Mouse (Mus musculus) hindbrain, embryonic 13.5 days (tissue): ENCODE data around the gene Ccdc62. TPM values are rescaled to one million over a fixed set of nuclear protein-coding genes. Genes with fewer than 3 reads are reported as not detected.

Source experiments
- ATAC-seq: fragments of 200-750 bp; cut with Nextera tagmentation; 2 replicates; pipeline ENCODE4 v1.8.0; 2017; ENCODE audit warnings: moderate TSS enrichment; ENCODE audit not compliant: low FRiP score
- H3K27ac ChIP-seq: fragments of 300-500 bp; sonication (generic); 2 replicates; pipeline ENCODE4 v1.5.1; 2015; ENCODE audit warnings: inconsistent platforms, mild to moderate bottlenecking, moderate library complexity
- H3K27me3 ChIP-seq: fragments of 300-500 bp; sonication (generic); 2 replicates; pipeline ENCODE4 v1.6.1; 2015; ENCODE audit warnings: mild to moderate bottlenecking, inconsistent platforms
- H3K36me3 ChIP-seq: fragments of 300-500 bp; sonication (generic); 2 replicates; pipeline ENCODE4 v1.6.1; 2015; ENCODE audit warnings: mild to moderate bottlenecking, inconsistent platforms
- H3K4me1 ChIP-seq: fragments of 300-500 bp; sonication (generic); replicated peaks from 2 replicates; pipeline ENCODE4 v1.6.1; 2015; ENCODE audit warnings: inconsistent platforms
- H3K4me2 ChIP-seq: fragments of 300-500 bp; sonication (generic); 2 replicates; pipeline ENCODE4 v1.6.1; 2015; ENCODE audit warnings: inconsistent platforms, mild to moderate bottlenecking, moderate library complexity
- H3K4me3 ChIP-seq: fragments of 300-500 bp; sonication (generic); 2 replicates; pipeline ENCODE4 v1.5.1; 2015; ENCODE audit warnings: mild to moderate bottlenecking, inconsistent platforms
- H3K9ac ChIP-seq: fragments of 300-500 bp; sonication (generic); 2 replicates; pipeline ENCODE4 v1.6.1; 2015; ENCODE audit warnings: mild to moderate bottlenecking, inconsistent platforms
- H3K9me3 ChIP-seq: fragments of 300-500 bp; sonication (generic); 2 replicates; pipeline ENCODE4 v1.6.1; 2016; ENCODE audit warnings: inconsistent platforms
- WGBS: fragments of 180-500 bp; shearing (Covaris S2); methylation state at CpG from one replicate; pipeline ENCODE4 v1.1.7; 2015; 5-methylcytosine and 5-hydroxymethylcytosine counted together
- polyA plus RNA-seq: library from polyadenylated mRNA; unstranded; fragments of >200 nt; fragmentation: Nextera tagmentation; extraction: Ambion mirVana; gene quantifications from 2 replicates; pipeline ENCODE4 v1.2.1, GENCODE M21; 2015

Ccdc62 gene
- polyA plus RNA-seq, 1 experiment from 2014 or later, result 6.2 TPM

GRCm38 (mm10) chr5:123986925-123987324, 56.4 kb downstream of the Ccdc62 start:
- H3K4me2 ChIP-seq, result no peak overlapping the region
- H3K27me3 ChIP-seq, result peaks cover 79% of the 10 kb centered on the region
- H3K9me3 ChIP-seq, result no peaks in the 10 kb centered on the region
- H3K4me1 ChIP-seq, result peaks cover 42% of the 10 kb centered on the region
- no peak overlapping the region for H3K4me3 ChIP-seq
- 94% methylated on average over 2 of the region's 2 CpGs for WGBS
- no peak overlapping the region for H3K9ac ChIP-seq
- no peak for ATAC-seq
- no peak overlapping the region for H3K27ac ChIP-seq
- H3K36me3 ChIP-seq, result no peaks in the 10 kb centered on the region

- Histone ChIP-seq H3K27ac (no peak overlapping the region), H3K4me1 (peaks cover 47% of the 10 kb centered on the region), H3K27me3 (peaks cover 85% of the 10 kb centered on the region), H3K4me3 (no peak overlapping the region), H3K4me2 (no peak overlapping the region), H3K9me3 (no peaks in the 10 kb centered on the region), H3K9ac (no peak overlapping the region), H3K36me3 (no peaks in the 10 kb centered on the region)
- 77% methylated on average over 4 of the region's 4 CpGs for WGBS
- no peak for ATAC-seq
These were observed 57.0 kb downstream of the Ccdc62 start for GRCm38 (mm10) chr5:123987511-123987910.

- WGBS, result 33% methylated on average over 20 of the region's 20 CpGs
- ATAC-seq, result no peak
- Histone ChIP-seq H3K36me3 (no peaks in the 10 kb centered on the region), H3K9me3 (no peaks in the 10 kb centered on the region), H3K27me3 (peaks cover 72% of the 10 kb centered on the region), H3K4me2 (no peak overlapping the region), H3K27ac (0 out of 2 replicates have a peak overlapping the region, but pooled peaks have one; percentile 35), H3K4me1 (peaks cover 54% of the 10 kb centered on the region), H3K9ac (peak overlapping the region; percentile 36), H3K4me3 (no peak overlapping the region)
These were observed 59.7 kb downstream of the Ccdc62 start for GRCm38 (mm10) chr5:123989941-123990885.

- Histone ChIP-seq H3K9me3 (no peaks in the 10 kb centered on the region), H3K4me2 (no peak overlapping the region), H3K27ac (no peak overlapping the region), H3K4me3 (no peak overlapping the region), H3K9ac (peak overlapping the region; percentile 30), H3K36me3 (no peaks in the 10 kb centered on the region), H3K27me3 (peaks cover 67% of the 10 kb centered on the region), H3K4me1 (peaks cover 54% of the 10 kb centered on the region)
- 83% methylated on average over 6 of the region's 6 CpGs for WGBS
- no peak for ATAC-seq
These were observed 60.8 kb downstream of the Ccdc62 start for GRCm38 (mm10) chr5:123991321-123991720.

DNA sequence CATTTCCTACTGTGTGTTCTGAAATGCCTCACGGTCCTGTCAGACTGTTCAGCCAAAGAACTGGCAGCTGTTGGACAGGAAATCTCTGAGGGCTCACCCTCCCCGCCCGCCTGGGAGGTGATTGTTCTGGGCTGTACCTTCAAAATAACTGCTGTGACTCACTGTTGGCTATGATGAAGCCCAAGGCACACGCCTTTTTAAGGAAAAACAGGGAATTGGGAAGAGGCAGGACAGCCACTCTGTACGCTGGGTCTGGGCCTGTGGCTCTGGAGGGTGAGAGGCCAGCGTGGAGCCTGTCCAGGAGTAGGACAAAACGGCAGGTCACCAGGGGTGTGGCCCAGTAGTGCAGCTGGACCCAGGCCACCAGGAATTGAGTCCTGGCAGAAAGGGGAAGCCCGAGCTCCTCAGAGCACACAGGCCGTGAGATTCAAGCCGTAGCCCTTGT, 61.7 kb downstream of the Ccdc62 start:
- 82% methylated on average over 10 of the region's 10 CpGs for WGBS

GRCm38 (mm10) chr5:123992794-123993193, 62.3 kb downstream of the Ccdc62 start:
- Histone ChIP-seq H3K27me3 (peaks cover 52% of the 10 kb centered on the region), H3K4me3 (no peak overlapping the region), H3K9me3 (no peaks in the 10 kb centered on the region), H3K27ac (peak overlapping the region; percentile 73; the same call in 1 of the 2 replicates), H3K36me3 (no peaks in the 10 kb centered on the region), H3K9ac (no peak overlapping the region), H3K4me2 (no peak overlapping the region), H3K4me1 (peaks cover 56% of the 10 kb centered on the region)
- ATAC-seq, result peak; percentile 33; the same call in 1 of the 2 replicates
- 30% methylated on average over 5 of the region's 5 CpGs for WGBS

More for the DNA sequence above, 61.7 kb downstream of the Ccdc62 start:
- Histone ChIP-seq H3K27me3 (peaks cover 58% of the 10 kb centered on the region), H3K9ac (no peak overlapping the region), H3K4me3 (no peak overlapping the region), H3K36me3 (no peaks in the 10 kb centered on the region), H3K4me2 (no peak overlapping the region), H3K27ac (0 out of 2 replicates have a peak overlapping the region, but pooled peaks have one; percentile 35), H3K4me1 (peaks cover 55% of the 10 kb centered on the region), H3K9me3 (no peaks in the 10 kb centered on the region)
- ATAC-seq, result no peak

DNA sequence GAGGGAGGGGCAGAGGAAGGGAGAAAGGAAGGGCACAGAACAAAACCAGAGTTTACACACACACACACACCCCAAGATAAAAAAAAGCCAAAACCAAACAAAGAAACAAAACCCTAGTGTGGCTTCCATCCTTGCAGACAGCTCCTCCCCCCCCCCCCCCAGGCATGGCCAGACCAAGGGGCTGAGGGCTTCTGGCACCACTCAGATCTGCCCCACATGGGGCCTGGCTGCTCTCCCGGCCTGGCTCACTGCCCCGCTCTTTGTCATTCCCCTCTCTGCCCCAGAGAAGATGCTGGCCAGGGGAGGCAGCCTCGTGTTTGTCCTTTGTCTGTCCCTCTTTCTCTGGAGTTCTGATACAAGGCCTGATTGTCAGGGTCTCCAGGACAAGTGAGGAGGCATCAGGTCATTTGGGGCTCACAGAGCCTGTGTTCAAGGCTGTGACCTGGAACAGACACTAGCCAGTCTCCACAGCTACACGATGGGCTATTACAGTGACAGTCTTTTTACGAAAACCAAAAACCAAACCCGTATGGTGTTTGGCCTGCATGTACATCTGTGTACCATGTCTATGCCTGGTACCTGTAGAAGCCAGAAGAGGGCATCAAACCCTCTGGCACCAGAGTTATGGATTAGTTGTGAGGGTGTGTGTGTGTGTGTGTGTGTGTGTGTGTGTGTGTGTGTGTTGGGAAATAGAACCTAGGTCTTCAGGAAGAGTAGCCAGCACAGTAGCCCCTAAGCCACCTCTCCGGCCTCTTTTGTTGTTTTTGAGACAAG, 63.0 kb downstream of the Ccdc62 start:
- ATAC-seq, result peak; percentile 69
- no peak overlapping the region for H3K4me3 ChIP-seq
- no peak overlapping the region for H3K4me2 ChIP-seq
- H3K4me1 ChIP-seq, result peaks cover 56% of the 10 kb centered on the region
- no peaks in the 10 kb centered on the region for H3K36me3 ChIP-seq
- 52% methylated on average over 7 of the region's 7 CpGs for WGBS
- no peaks in the 10 kb centered on the region for H3K9me3 ChIP-seq
- H3K27me3 ChIP-seq, result peaks cover 46% of the 10 kb centered on the region
- H3K9ac ChIP-seq, result peak overlapping the region; percentile 19; the same call in 1 of the 2 replicates
- peak overlapping the region; percentile 73 for H3K27ac ChIP-seq

GRCm38 (mm10) chr5:123994468-123994867, 64.0 kb downstream of the Ccdc62 start:
- no peak overlapping the region for H3K4me2 ChIP-seq
- H3K4me1 ChIP-seq, result peaks cover 49% of the 10 kb centered on the region
- peaks cover 41% of the 10 kb centered on the region for H3K27me3 ChIP-seq
- WGBS, result 93% methylated on average over 7 of the region's 7 CpGs
- H3K4me3 ChIP-seq, result no peak overlapping the region
- H3K27ac ChIP-seq, result peak overlapping the region; percentile 73; the same call in 1 of the 2 replicates
- ATAC-seq, result no peak
- H3K9ac ChIP-seq, result no peak overlapping the region
- no peaks in the 10 kb centered on the region for H3K9me3 ChIP-seq
- H3K36me3 ChIP-seq, result peaks cover 8% of the 10 kb centered on the region

DNA sequence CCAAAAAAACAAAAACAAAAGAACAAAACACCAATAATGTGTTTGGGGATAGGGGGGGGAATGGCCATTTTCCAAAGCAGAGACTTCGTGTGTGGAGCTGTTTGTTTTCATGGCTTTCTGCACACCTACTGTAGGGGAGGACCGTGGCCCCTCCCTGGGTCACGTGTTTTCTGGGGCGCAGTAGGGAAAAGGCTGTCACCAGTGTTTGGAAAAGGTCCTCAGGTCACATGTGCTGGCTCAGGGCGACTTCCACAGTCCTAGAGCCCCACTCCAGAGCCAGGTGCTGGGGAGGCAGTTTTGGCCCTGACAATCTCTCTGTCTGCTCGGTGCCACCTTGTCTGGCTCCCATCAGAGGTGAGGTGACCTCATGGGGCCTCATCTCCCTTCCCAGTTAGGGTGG, 64.9 kb downstream of the Ccdc62 start:
- H3K9me3 ChIP-seq, result no peaks in the 10 kb centered on the region
- H3K4me1 ChIP-seq, result peaks cover 39% of the 10 kb centered on the region
- peaks cover 42% of the 10 kb centered on the region for H3K27me3 ChIP-seq
- WGBS, result 70% methylated on average over 6 of the region's 6 CpGs
- H3K27ac ChIP-seq, result no peak overlapping the region
- no peak for ATAC-seq
- H3K4me3 ChIP-seq, result no peak overlapping the region
- no peak overlapping the region for H3K4me2 ChIP-seq
- H3K9ac ChIP-seq, result no peak overlapping the region
- H3K36me3 ChIP-seq, result peaks cover 13% of the 10 kb centered on the region

DNA sequence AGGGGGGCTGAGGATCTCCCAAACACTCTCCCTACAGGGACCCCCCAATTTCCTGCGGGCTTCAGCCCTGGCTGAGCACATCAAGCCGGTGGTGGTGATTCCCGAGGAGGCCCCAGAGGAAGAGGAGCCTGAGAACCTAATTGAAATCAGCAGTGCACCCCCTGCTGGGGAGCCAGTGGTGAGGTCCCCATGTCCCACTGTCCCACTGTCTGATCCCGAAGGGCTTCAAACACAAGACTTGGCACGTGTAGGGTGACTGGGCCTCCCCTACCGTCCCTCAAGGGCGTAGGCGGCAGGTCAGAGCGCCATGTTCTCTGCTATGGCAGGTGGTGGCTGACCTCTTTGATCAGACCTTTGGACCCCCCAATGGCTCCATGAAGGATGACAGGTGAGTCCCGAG, 65.7 kb downstream of the Ccdc62 start:
- Histone ChIP-seq H3K9me3 (no peaks in the 10 kb centered on the region), H3K27ac (no peak overlapping the region), H3K4me2 (no peak overlapping the region)

GRCm38 (mm10) chr5:123996695-123997094, 66.2 kb downstream of the Ccdc62 start:
- Histone ChIP-seq H3K27me3 (peaks cover 32% of the 10 kb centered on the region), H3K4me2 (no peak overlapping the region), H3K4me3 (no peak overlapping the region), H3K36me3 (peaks cover 18% of the 10 kb centered on the region), H3K4me1 (peaks cover 32% of the 10 kb centered on the region), H3K9ac (no peak overlapping the region), H3K27ac (peak overlapping the region; percentile 48; the same call in 1 of the 2 replicates), H3K9me3 (no peaks in the 10 kb centered on the region)
- ATAC-seq, result no peak
- 92% methylated on average over 14 of the region's 14 CpGs for WGBS

More for the DNA sequence above, 65.7 kb downstream of the Ccdc62 start:
- Histone ChIP-seq H3K4me3 (no peak overlapping the region), H3K4me1 (peaks cover 35% of the 10 kb centered on the region), H3K9ac (no peak overlapping the region), H3K36me3 (peaks cover 15% of the 10 kb centered on the region), H3K27me3 (peaks cover 37% of the 10 kb centered on the region)
- ATAC-seq, result no peak
- WGBS, result 86% methylated on average over 10 of the region's 10 CpGs

DNA sequence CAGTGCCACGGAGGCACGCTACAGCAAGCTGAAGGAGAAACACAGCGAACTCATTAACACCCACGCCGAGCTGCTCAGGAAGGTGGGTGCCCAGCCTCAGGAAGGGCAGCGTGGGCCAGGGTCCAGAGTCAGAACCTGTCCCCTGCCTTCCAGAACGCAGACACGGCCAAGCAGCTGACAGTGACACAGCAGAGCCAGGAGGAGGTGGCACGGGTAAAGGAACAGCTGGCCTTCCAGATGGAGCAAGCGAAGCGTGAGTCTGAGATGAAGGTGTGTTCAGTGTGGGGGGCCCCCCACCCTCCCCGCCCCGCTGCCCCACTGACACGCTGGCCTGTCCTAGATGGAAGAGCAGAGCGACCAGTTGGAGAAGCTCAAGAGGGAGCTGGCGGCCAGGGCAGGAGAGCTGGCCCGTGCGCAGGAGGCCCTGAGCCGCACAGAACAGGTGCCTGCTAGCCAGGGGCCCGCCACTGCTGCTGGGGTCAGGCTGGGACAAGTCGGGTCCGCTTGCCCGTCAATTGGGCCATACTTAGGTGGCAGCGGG, 66.8 kb downstream of the Ccdc62 start:
- 83% methylated on average over 24 of the region's 24 CpGs for WGBS
- H3K9me3 ChIP-seq, result no peaks in the 10 kb centered on the region
- H3K36me3 ChIP-seq, result peaks cover 20% of the 10 kb centered on the region
- no peak for ATAC-seq
- no peak overlapping the region for H3K4me2 ChIP-seq
- peaks cover 27% of the 10 kb centered on the region for H3K4me1 ChIP-seq
- H3K9ac ChIP-seq, result 0 out of 2 replicates have a peak overlapping the region, but pooled peaks have one; percentile 9
- H3K27me3 ChIP-seq, result peaks cover 26% of the 10 kb centered on the region
- peak overlapping the region; percentile 48 for H3K27ac ChIP-seq
- H3K4me3 ChIP-seq, result no peak overlapping the region
